Mouse (Mus musculus) liver, embryonic 14.5 days (tissue): ENCODE results near the gene Plac1.

Source experiments
- CTCF ChIP-seq: IDR thresholded peaks from 2 replicates; pipeline ENCODE4 v1.5.1; 2016; ENCODE audit warnings: antibody characterized with exemption, low read depth, control low read depth
- EP300 ChIP-seq: IDR thresholded peaks from 2 replicates; pipeline ENCODE4 v1.6.1; 2016; ENCODE audit warnings: antibody characterized with exemption, low read depth

DNA sequence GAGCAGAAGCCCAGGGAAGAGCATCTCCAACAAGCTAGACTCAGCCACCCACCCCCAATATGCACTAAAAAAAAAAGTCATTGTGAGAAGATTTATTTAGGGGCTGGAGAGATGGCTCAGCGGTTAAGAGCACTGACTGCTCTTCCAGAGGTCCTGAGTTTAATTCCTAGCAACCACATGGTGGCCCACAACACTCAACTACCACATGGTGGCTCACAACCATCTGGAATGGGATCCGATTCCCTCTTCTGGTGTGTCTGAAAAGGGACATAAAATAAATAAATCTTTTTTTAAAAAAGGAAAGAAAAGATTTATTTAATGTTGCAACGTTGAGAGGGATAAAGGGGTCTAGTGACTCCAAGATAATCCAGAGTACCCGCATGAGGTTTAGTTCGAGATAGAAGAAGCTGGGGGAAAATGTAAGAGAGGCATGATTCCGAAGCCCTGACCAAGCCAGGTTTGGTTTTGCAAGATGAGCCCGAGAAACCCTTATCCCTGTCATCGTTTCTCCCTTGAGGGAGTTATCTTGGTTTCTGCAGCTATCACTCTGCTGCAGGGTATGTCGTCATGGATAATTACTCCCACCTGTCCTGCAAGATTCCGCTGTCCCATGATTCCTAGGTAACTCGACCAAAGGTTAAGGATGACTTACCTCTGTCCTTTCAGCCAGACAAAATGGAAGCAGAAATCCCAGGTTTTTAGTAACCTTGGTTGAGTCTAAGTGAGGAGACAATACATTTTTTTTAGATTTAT, 214.3 kb downstream of the Plac1 start:
- TF ChIP-seq CTCF (no peak; the same call in 1 of the 2 replicates), EP300 (no peak)
